Mouse (Mus musculus): ENCODE data around the gene Disc1. TPM values are rescaled to one million over a fixed set of nuclear protein-coding genes. Genes with fewer than 3 reads are reported as not detected.

Gene Disc1
- polyA plus RNA-seq, 1 experiment from 2014 or later = 0.30 TPM

- no peak overlapping the region for H3K4me3 ChIP-seq (ENCODE audit: low read depth, low read length)
- no peak overlapping the region for H3K27ac ChIP-seq (ENCODE audit: low read depth, low read length)
- H3K9me3 ChIP-seq (replicated peaks; ENCODE audit: control insufficient read depth, low read length) = no peaks in the 10 kb centered on the region
- H3K4me1 ChIP-seq (ENCODE audit: control insufficient read depth, insufficient read depth, low read length) = peaks cover 27% of the 10 kb centered on the region
- no peak overlapping the region for H3K9ac ChIP-seq (ENCODE audit: low read length)
- 78% methylated on average over 6 of the region's 6 CpGs for WGBS
- no peaks in the 10 kb centered on the region for H3K27me3 ChIP-seq (replicated peaks; ENCODE audit: control insufficient read depth, insufficient read depth, low read length)
- no peaks in the 10 kb centered on the region for H3K36me3 ChIP-seq (ENCODE audit: control insufficient read depth, insufficient read depth, low read length)
- DNase-seq (ENCODE audit: low spot score) (no peak), ATAC-seq (no peak)
- H3K4me2 ChIP-seq (ENCODE audit: low read length) = no peak overlapping the region
Measured at GRCm38 (mm10) chr8:125224271-125224699, 170.3 kb downstream of the Disc1 start.

GRCm38 (mm10) chr8:125225266-125225665, 171.3 kb downstream of the Disc1 start:
- WGBS = 84% methylated on average over 9 of the region's 9 CpGs
- no peak for ATAC-seq

GRCm38 (mm10) chr8:125226989-125227624, 173.1 kb downstream of the Disc1 start:
- Histone ChIP-seq H3K27me3 (replicated peaks; ENCODE audit: control insufficient read depth, insufficient read depth, low read length) (no peaks in the 10 kb centered on the region), H3K27ac (ENCODE audit: low read depth, low read length) (peak overlapping the region; percentile 75), H3K4me3 (ENCODE audit: low read depth, low read length) (no peak overlapping the region), H3K4me2 (ENCODE audit: low read length) (0 out of 2 replicates have a peak overlapping the region, but pooled peaks have one; percentile 1), H3K9me3 (replicated peaks; ENCODE audit: control insufficient read depth, low read length) (no peaks in the 10 kb centered on the region), H3K36me3 (ENCODE audit: control insufficient read depth, insufficient read depth, low read length) (no peaks in the 10 kb centered on the region), H3K4me1 (ENCODE audit: control insufficient read depth, insufficient read depth, low read length) (peaks cover 23% of the 10 kb centered on the region), H3K9ac (ENCODE audit: low read length) (no peak overlapping the region; the same call in 1 of the 2 replicates)
- WGBS = 60% methylated on average over 14 of the region's 14 CpGs
- ATAC-seq = peak; percentile 59
- peak; percentile 60 for DNase-seq (ENCODE audit: low spot score)

More at GRCm38 (mm10) chr8:125225266-125225665, 171.3 kb downstream of the Disc1 start:
- H3K27ac ChIP-seq (ENCODE audit: low read depth, low read length) = no peak overlapping the region
- H3K9me3 ChIP-seq (replicated peaks; ENCODE audit: control insufficient read depth, low read length) = no peaks in the 10 kb centered on the region
- no peaks in the 10 kb centered on the region for H3K27me3 ChIP-seq (replicated peaks; ENCODE audit: control insufficient read depth, insufficient read depth, low read length)
- H3K4me3 ChIP-seq (ENCODE audit: low read depth, low read length) = no peak overlapping the region
- no peak overlapping the region for H3K9ac ChIP-seq (ENCODE audit: low read length)
- no peaks in the 10 kb centered on the region for H3K36me3 ChIP-seq (ENCODE audit: control insufficient read depth, insufficient read depth, low read length)
- H3K4me1 ChIP-seq (ENCODE audit: control insufficient read depth, insufficient read depth, low read length) = peaks cover 27% of the 10 kb centered on the region
- no peak for DNase-seq (ENCODE audit: low spot score)
- no peak overlapping the region for H3K4me2 ChIP-seq (ENCODE audit: low read length)

GRCm38 (mm10) chr8:125230526-125231131, 176.6 kb downstream of the Disc1 start:
- 90% methylated on average over 5 of the region's 5 CpGs for WGBS
- Histone ChIP-seq H3K4me2 (ENCODE audit: low read length) (no peak overlapping the region), H3K4me3 (ENCODE audit: low read depth, low read length) (no peak overlapping the region), H3K36me3 (ENCODE audit: control insufficient read depth, insufficient read depth, low read length) (no peaks in the 10 kb centered on the region), H3K4me1 (ENCODE audit: control insufficient read depth, insufficient read depth, low read length) (peaks cover 10% of the 10 kb centered on the region), H3K27ac (ENCODE audit: low read depth, low read length) (no peak overlapping the region), H3K9me3 (replicated peaks; ENCODE audit: control insufficient read depth, low read length) (no peaks in the 10 kb centered on the region), H3K9ac (ENCODE audit: low read length) (no peak overlapping the region), H3K27me3 (replicated peaks; ENCODE audit: control insufficient read depth, insufficient read depth, low read length) (no peaks in the 10 kb centered on the region)
- DNase-seq (ENCODE audit: low spot score) = no peak
- no peak for ATAC-seq

DNA sequence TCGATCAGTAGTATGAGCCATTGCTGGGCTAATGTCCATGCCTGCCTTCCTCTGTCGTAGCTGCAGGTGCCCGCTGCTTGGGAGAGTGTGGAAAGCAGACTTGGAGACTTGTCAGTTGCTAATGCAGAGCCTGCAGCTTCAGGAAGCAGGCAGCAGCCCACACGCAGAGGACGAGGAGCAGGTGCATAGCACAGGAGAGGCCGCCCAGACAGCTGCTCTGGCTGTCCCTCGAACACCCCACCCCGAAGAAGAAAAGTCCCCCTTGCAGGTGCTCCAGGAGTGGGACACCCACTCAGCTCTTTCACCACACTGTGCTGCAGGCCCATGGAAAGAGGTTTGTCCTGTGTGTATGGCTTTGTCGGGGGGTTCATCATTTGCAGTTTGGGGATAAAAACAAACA, 178.7 kb downstream of the Disc1 start:
- Histone ChIP-seq H3K4me3 (ENCODE audit: low read depth, low read length) (no peak overlapping the region), H3K27ac (ENCODE audit: low read depth, low read length) (no peak overlapping the region), H3K4me2 (ENCODE audit: low read length) (no peak overlapping the region), H3K9ac (ENCODE audit: low read length) (no peak overlapping the region), H3K36me3 (ENCODE audit: control insufficient read depth, insufficient read depth, low read length) (no peaks in the 10 kb centered on the region), H3K27me3 (replicated peaks; ENCODE audit: control insufficient read depth, insufficient read depth, low read length) (no peaks in the 10 kb centered on the region), H3K9me3 (replicated peaks; ENCODE audit: control insufficient read depth, low read length) (no peaks in the 10 kb centered on the region), H3K4me1 (ENCODE audit: control insufficient read depth, insufficient read depth, low read length) (peaks cover 8% of the 10 kb centered on the region; the same call in 1 of the 2 replicates)
- no peak for ATAC-seq
- 74% methylated on average over 9 of the region's 9 CpGs for WGBS
- no peak for DNase-seq (ENCODE audit: low spot score)

DNA sequence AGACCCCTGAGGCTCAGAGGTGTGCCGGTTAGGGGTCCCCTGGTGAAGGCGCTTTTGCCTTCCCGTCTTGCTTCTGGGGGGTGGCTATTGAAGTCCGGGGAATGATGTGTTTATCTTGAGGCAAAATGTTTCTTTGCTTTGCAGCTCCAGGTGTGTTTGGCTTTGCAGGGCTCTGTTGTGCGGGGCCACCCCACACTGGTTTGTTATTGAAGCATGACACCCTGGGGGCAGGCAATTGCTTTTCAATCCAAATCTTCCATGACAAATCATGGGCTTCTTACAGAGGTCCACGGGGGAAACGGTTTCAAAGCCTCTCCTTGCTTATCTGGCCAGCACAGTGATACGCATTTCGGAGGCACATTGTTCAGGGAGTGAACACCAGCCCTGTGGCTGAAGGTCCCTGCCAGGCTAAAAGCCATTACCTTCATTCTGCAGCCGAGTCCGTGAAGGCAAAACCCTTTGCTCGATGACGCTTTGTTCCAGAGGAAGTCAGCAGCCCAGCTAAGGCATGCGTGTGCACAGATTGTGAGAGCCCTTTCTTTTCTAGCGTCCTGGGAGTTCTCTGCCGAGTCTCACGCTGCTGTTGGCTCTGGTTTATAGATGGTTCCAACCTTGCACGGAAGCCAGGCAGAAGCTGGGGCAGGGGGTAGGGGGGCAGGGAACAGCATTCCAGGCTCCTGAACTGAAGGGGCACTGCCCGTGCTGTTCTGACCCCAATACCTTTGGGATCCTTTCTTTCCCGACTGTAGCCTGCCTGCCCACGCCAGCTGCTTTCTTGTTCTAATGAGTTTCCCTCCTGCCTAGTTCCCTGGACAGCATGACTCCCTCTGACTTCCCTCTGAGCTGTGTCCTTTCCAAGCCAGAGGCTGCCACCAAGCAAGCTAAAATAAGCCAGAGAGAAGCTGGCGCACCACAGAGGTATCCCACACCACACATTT, 182.2 kb downstream of the Disc1 start:
- Histone ChIP-seq H3K36me3 (ENCODE audit: control insufficient read depth, insufficient read depth, low read length) (no peaks in the 10 kb centered on the region), H3K4me3 (ENCODE audit: low read depth, low read length) (no peak overlapping the region), H3K27ac (ENCODE audit: low read depth, low read length) (peak overlapping the region; percentile 39; the same call in 1 of the 2 replicates), H3K4me1 (ENCODE audit: control insufficient read depth, insufficient read depth, low read length) (peaks cover 8% of the 10 kb centered on the region; the same call in 1 of the 2 replicates), H3K27me3 (replicated peaks; ENCODE audit: control insufficient read depth, insufficient read depth, low read length) (no peaks in the 10 kb centered on the region), H3K9ac (ENCODE audit: low read length) (peak overlapping the region; percentile 47; the same call in 1 of the 2 replicates), H3K9me3 (replicated peaks; ENCODE audit: control insufficient read depth, low read length) (no peaks in the 10 kb centered on the region), H3K4me2 (ENCODE audit: low read length) (peak overlapping the region; percentile 37)
- ATAC-seq (peak; percentile 57; the same call in 1 of the 2 replicates), DNase-seq (ENCODE audit: low spot score) (peak; percentile 53)
- WGBS = 14% methylated on average over 22 of the region's 22 CpGs

GRCm38 (mm10) chr8:125240763-125241162, 186.8 kb downstream of the Disc1 start:
- H3K4me3 ChIP-seq (ENCODE audit: low read depth, low read length) = no peak overlapping the region
- ATAC-seq = no peak
- H3K4me1 ChIP-seq (ENCODE audit: control insufficient read depth, insufficient read depth, low read length) = peaks cover 8% of the 10 kb centered on the region; the same call in 1 of the 2 replicates
- no peaks in the 10 kb centered on the region for H3K27me3 ChIP-seq (replicated peaks; ENCODE audit: control insufficient read depth, insufficient read depth, low read length)
- no peaks in the 10 kb centered on the region for H3K36me3 ChIP-seq (ENCODE audit: control insufficient read depth, insufficient read depth, low read length)
- DNase-seq (ENCODE audit: low spot score) = no peak
- WGBS = 81% methylated on average over 4 of the region's 4 CpGs
- H3K9me3 ChIP-seq (replicated peaks; ENCODE audit: control insufficient read depth, low read length) = no peaks in the 10 kb centered on the region
- no peak overlapping the region for H3K27ac ChIP-seq (ENCODE audit: low read depth, low read length)
- no peak overlapping the region for H3K9ac ChIP-seq (ENCODE audit: low read length)
- no peak overlapping the region for H3K4me2 ChIP-seq (ENCODE audit: low read length)

DNA sequence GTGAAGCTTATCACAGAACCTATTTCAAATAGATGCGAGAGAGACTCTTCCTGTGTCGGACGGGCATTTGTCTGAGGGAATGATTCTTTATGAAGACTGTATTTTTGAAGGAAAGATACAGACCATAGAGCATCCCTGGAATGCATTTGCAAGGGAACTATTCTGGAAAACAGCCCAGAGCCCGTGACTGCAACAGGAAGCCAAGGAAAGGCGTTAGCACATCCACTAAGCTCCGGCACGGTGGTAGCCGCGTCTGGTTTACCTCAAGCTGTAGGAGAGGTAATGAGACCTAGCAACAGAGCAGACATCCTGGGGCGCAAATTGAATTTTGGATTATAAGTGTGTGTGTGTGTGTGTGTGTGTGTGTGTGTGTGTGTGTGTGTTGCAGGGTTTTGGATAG, 188.4 kb downstream of the Disc1 start:
- Histone ChIP-seq H3K9ac (ENCODE audit: low read length) (no peak overlapping the region), H3K36me3 (ENCODE audit: control insufficient read depth, insufficient read depth, low read length) (no peaks in the 10 kb centered on the region), H3K9me3 (replicated peaks; ENCODE audit: control insufficient read depth, low read length) (no peaks in the 10 kb centered on the region), H3K4me3 (ENCODE audit: low read depth, low read length) (no peak overlapping the region), H3K27me3 (replicated peaks; ENCODE audit: control insufficient read depth, insufficient read depth, low read length) (no peaks in the 10 kb centered on the region), H3K4me2 (ENCODE audit: low read length) (no peak overlapping the region), H3K27ac (ENCODE audit: low read depth, low read length) (no peak overlapping the region), H3K4me1 (ENCODE audit: control insufficient read depth, insufficient read depth, low read length) (no peaks in the 10 kb centered on the region; the same call in 1 of the 2 replicates)
- 62% methylated on average over 10 of the region's 10 CpGs for WGBS
- ATAC-seq (no peak), DNase-seq (ENCODE audit: low spot score) (peak; percentile 45)
